ENCODE assay signal across 8 mouse cellular contexts in genomic region chr2:30545706-30546105, GRCm38 (mm10). TPM values are rescaled to one million over a fixed set of nuclear protein-coding genes. Genes with fewer than 3 reads are reported as not detected.
DNase-seq lines count a peak whose midpoint lies in the region; ATAC-seq and TF ChIP-seq lines count a peak whose summit lies in the region.

No protein-coding gene starts in this region.

- H3K79me2 ChIP-seq in myocyte (ENCODE audit: control insufficient read depth, insufficient read depth) = no peaks in the 10 kb centered on the region

- no peak overlapping the region; the same call in 1 of the 2 replicates for H3K4me3 ChIP-seq in kidney, embryonic 14.5 days (ENCODE audit: low read length)
- H3K4me3 ChIP-seq in embryonic facial prominence, embryonic 12.5 days = no peak overlapping the region
- no peak overlapping the region for H3K4me3 ChIP-seq in myocyte

- H3K9me3 ChIP-seq in kidney, embryonic 14.5 days (ENCODE audit: control insufficient read depth, low read length) = no peaks in the 10 kb centered on the region; the same call in 1 of the 2 replicates
- 0 out of 2 replicates have a peak, but pooled peaks cover 6% of the 10 kb centered on the region for H3K9me3 ChIP-seq in embryonic facial prominence, embryonic 12.5 days

- peaks cover 21% of the 10 kb centered on the region for H3K4me1 ChIP-seq in kidney, embryonic 14.5 days (ENCODE audit: control insufficient read depth, insufficient read depth, low read length)
- H3K4me1 ChIP-seq in embryonic facial prominence, embryonic 12.5 days = peaks cover 40% of the 10 kb centered on the region

- H3ac ChIP-seq in myocyte (ENCODE audit: control insufficient read depth, insufficient read length) = no peak overlapping the region

- 40% methylated on average over 7 of the region's 7 CpGs for WGBS in kidney, embryonic 14.5 days
- 32% methylated on average over 7 of the region's 7 CpGs for WGBS in embryonic facial prominence, embryonic 12.5 days

- no peak overlapping the region for H3K27ac ChIP-seq in kidney, embryonic 14.5 days (ENCODE audit: low read depth, low read length)
- H3K27ac ChIP-seq in embryonic facial prominence, embryonic 12.5 days = peak overlapping the region; percentile 50; the same call in 1 of the 2 replicates

- no peaks in the 10 kb centered on the region for H3K36me3 ChIP-seq in kidney, embryonic 14.5 days (ENCODE audit: control insufficient read depth, insufficient read depth, low read length)
- no peaks in the 10 kb centered on the region for H3K36me3 ChIP-seq in embryonic facial prominence, embryonic 12.5 days
- no peaks in the 10 kb centered on the region for H3K36me3 ChIP-seq in myocyte (ENCODE audit: control insufficient read depth, insufficient read depth)

- no peak for DNase-seq in kidney, adult 18-20 months
- peak; percentile 44 for DNase-seq in hindlimb bud, embryonic 11.5 days (ENCODE audit: extremely low spot score, low read depth, low spot score)
- DNase-seq in urinary bladder, postnatal 36 days (ENCODE audit: low spot score in 2 of 2) = no peak
- no peak for DNase-seq in thymus, postnatal 0 days (ENCODE audit: low spot score)
- no peak for DNase-seq in spleen, postnatal 36 days (ENCODE audit: low spot score in 2 of 2)

- no peaks in the 10 kb centered on the region for H3K27me3 ChIP-seq in kidney, embryonic 14.5 days (ENCODE audit: control insufficient read depth, insufficient read depth, low read length)
- H3K27me3 ChIP-seq in embryonic facial prominence, embryonic 12.5 days = no peaks in the 10 kb centered on the region
- H3K27me3 ChIP-seq in myocyte (ENCODE audit: control insufficient read depth, insufficient read depth, insufficient read length) = no peaks in the 10 kb centered on the region

- H3K9ac ChIP-seq in kidney, embryonic 14.5 days (ENCODE audit: low read depth, low read length) = peak overlapping the region; percentile 25; the same call in 1 of the 2 replicates
- no peak overlapping the region for H3K9ac ChIP-seq in embryonic facial prominence, embryonic 12.5 days

- ATAC-seq in kidney, embryonic 14.5 days (ENCODE audit: low FRiP score, low TSS enrichment) = no peak
- ATAC-seq in embryonic facial prominence, embryonic 12.5 days (ENCODE audit: insufficient number of reproducible peaks, insufficient read depth, low FRiP score, low TSS enrichment) = no peak

- peak overlapping the region; percentile 52 for H3K4me2 ChIP-seq in kidney, embryonic 14.5 days (replicated peaks; ENCODE audit: low read depth, low read length)
- peak overlapping the region; percentile 50 for H3K4me2 ChIP-seq in embryonic facial prominence, embryonic 12.5 days (replicated peaks)
- peak overlapping the region; percentile 77 for H3K4me2 ChIP-seq in myocyte (ENCODE audit: low read depth)

- TF ChIP-seq POLR2A in myocyte (IDR thresholded peaks at IDR 0.05; ENCODE audit: insufficient read length, low read depth) = no peak

TF ChIP-seq in myocyte, 11 proteins besides CTCF, POLR2A, EP300 and RAD21:
- no peak for TF ChIP-seq SRF (IDR thresholded peaks at IDR 0.05; ENCODE audit: control insufficient read depth, insufficient read length, low read depth)
- TF ChIP-seq REST (IDR thresholded peaks at IDR 0.05; ENCODE audit: insufficient read depth, insufficient read length) = no peak
- no peak for TF ChIP-seq MYOG (IDR thresholded peaks at IDR 0.05; ENCODE audit: control insufficient read depth in 1 of 3, insufficient read depth in 1 of 3, insufficient read length in 2 of 3, low read depth in 2 of 3)
- TF ChIP-seq USF1 (IDR thresholded peaks at IDR 0.05; ENCODE audit: low read depth) = no peak
- TF ChIP-seq TCF3 (IDR thresholded peaks at IDR 0.05; ENCODE audit: insufficient read length, low read depth) = no peak
- no peak for TF ChIP-seq POLR2AphosphoS2 (IDR thresholded peaks at IDR 0.05; ENCODE audit: insufficient read length, low read depth)
- no peak for TF ChIP-seq CEBPB (IDR thresholded peaks at IDR 0.05; ENCODE audit: insufficient read depth, poor library complexity, severe bottlenecking)
- TF ChIP-seq E2F4 (IDR thresholded peaks at IDR 0.05; ENCODE audit: insufficient read depth) = no peak
- no peak for TF ChIP-seq MYOD1 (IDR thresholded peaks at IDR 0.05; ENCODE audit: control insufficient read depth in 1 of 3, insufficient read length in 2 of 3, low read depth in 2 of 3)
- no peak for TF ChIP-seq TCF12 (IDR thresholded peaks at IDR 0.05; ENCODE audit: insufficient read depth, poor library complexity, severe bottlenecking)
- no peak for TF ChIP-seq MAX (IDR thresholded peaks at IDR 0.05; ENCODE audit: low read depth)
TF ChIP-seq in myocyte: peak in this region for 0.

RNA-seq across cellular contexts. Expression of gene Cstad, which starts 49.1 kb away (rescaled TPM):
- polyA plus RNA-seq in kidney, embryonic 14.5 days (2014; fragmentation: Nextera tagmentation; extraction: Ambion mirVana) = 0.91 and 1.7 TPM in 2 replicates
- polyA plus RNA-seq in embryonic facial prominence, embryonic 12.5 days (2016; fragmentation: Nextera tagmentation; extraction: Ambion mirVana) = 0.57 and 1.4 TPM in 2 replicates
- polyA plus RNA-seq in myocyte (2012; fragmentation: generic; extraction: Trizol) = 0.77 TPM
- polyA plus RNA-seq in thymus, postnatal 0 days (2015; fragmentation: Nextera tagmentation; extraction: Ambion mirVana) = 1.2 and 1.3 TPM in 2 replicates
